Mouse (Mus musculus) heart, embryonic 14.5 days (tissue): ENCODE data around the gene Tyro3. TPM values are rescaled to one million over a fixed set of nuclear protein-coding genes. Genes with fewer than 3 reads are reported as not detected.

ENCODE experiments used
- ATAC-seq: fragments of 200-750 bp; cut with Nextera tagmentation; 2 replicates; pipeline ENCODE4 v1.8.0; 2017; ENCODE audit warnings: low read depth, moderate TSS enrichment; ENCODE audit not compliant: insufficient number of reproducible peaks, insufficient read depth, low FRiP score
- H3K27ac ChIP-seq, 2 experiments: fragments of 200-500 bp in 1 of 2; fragments of 300-500 bp in 1 of 2; sonication (generic) in 1 of 2; replicated peaks in 1 of 2; 2 replicates each; pipeline ENCODE4 v1.5.1; 2012 to 2014; ENCODE audit warnings: low read depth in 2 of 2, low read length in 2 of 2, control low read depth in 1 of 2, mild to moderate bottlenecking in 1 of 2, mixed read lengths in 1 of 2; ENCODE audit not compliant: control insufficient read depth in 1 of 2, insufficient read depth in 1 of 2
- H3K27me3 ChIP-seq: fragments of 300-500 bp; sonication (generic); 2 replicates; pipeline ENCODE4 v1.6.1; 2014; ENCODE audit warnings: mild to moderate bottlenecking, low read length, control low read depth; ENCODE audit not compliant: control insufficient read depth, insufficient read depth
- H3K36me3 ChIP-seq: fragments of 300-500 bp; sonication (generic); 2 replicates; pipeline ENCODE4 v1.6.1; 2014; ENCODE audit warnings: mild to moderate bottlenecking, control low read depth, low read length, mixed read lengths; ENCODE audit not compliant: control insufficient read depth, insufficient read depth
- H3K4me1 ChIP-seq, 2 experiments: fragments of 200-500 bp in 1 of 2; fragments of 300-500 bp in 1 of 2; sonication (generic) in 1 of 2; 2 replicates each; pipeline ENCODE4 v1.6.1; 2012 to 2014; ENCODE audit warnings: low read length in 2 of 2, control low read depth in 1 of 2, mixed read lengths in 1 of 2; ENCODE audit not compliant: control insufficient read depth in 2 of 2, insufficient read depth in 2 of 2
- H3K4me2 ChIP-seq: fragments of 300-500 bp; sonication (generic); 2 replicates; pipeline ENCODE4 v1.6.1; 2014; ENCODE audit warnings: mild to moderate bottlenecking, low read length
- H3K4me3 ChIP-seq, 2 experiments: fragments of 200-500 bp in 1 of 2; fragments of 300-500 bp in 1 of 2; sonication (generic) in 1 of 2; 2 replicates each; pipeline ENCODE4 v1.5.1; 2012 to 2014; ENCODE audit warnings: low read length in 2 of 2, mild to moderate bottlenecking in 2 of 2, control low read depth in 1 of 2, low read depth in 1 of 2, moderate library complexity in 1 of 2; ENCODE audit not compliant: control insufficient read depth in 1 of 2, insufficient read depth in 1 of 2
- H3K9ac ChIP-seq: fragments of 300-500 bp; sonication (generic); 2 replicates; pipeline ENCODE4 v1.6.1; 2014; ENCODE audit warnings: mild to moderate bottlenecking, low read length
- H3K9me3 ChIP-seq: fragments of 300-500 bp; sonication (generic); 2 replicates; pipeline ENCODE4 v1.6.1; 2016; ENCODE audit warnings: low read length, control low read depth; ENCODE audit not compliant: control insufficient read depth
- WGBS: fragments of 180-500 bp; shearing (Covaris S2); extraction: QIAGEN DNeasy Blood & Tissue Kit; methylation state at CpG from one replicate; pipeline ENCODE4 v1.1.7; 2014; 5-methylcytosine and 5-hydroxymethylcytosine counted together
- polyA plus RNA-seq: library from polyadenylated mRNA; unstranded; fragments of >200 nt; fragmentation: Nextera tagmentation; extraction: Ambion mirVana; gene quantifications from 2 replicates; pipeline ENCODE4 v1.2.1, GENCODE M21; 2014

The Tyro3 gene
- polyA plus RNA-seq, 1 experiment from 2014 or later, result 6.6 TPM

GRCm38 (mm10) chr2:119821136-119821535 is 23.6 kb downstream of the Tyro3 start:
- WGBS, result 86% methylated on average over 9 of the region's 9 CpGs
- Histone ChIP-seq H3K9me3 (no peaks in the 10 kb centered on the region), H3K27ac (no peak overlapping the region), H3K4me1 (peaks cover 0 to 8% of the 10 kb centered on the region in 2 experiments; a peak in 1 of 4 replicates), H3K4me2 (no peak overlapping the region), H3K27me3 (no peaks in the 10 kb centered on the region), H3K4me3 (no peak overlapping the region), H3K36me3 (peaks cover 3% of the 10 kb centered on the region; the same call in 1 of the 2 replicates), H3K9ac (no peak overlapping the region)
- no peak for ATAC-seq

GRCm38 (mm10) chr2:119830579-119830978 is 33.0 kb downstream of the Tyro3 start:
- WGBS, result 54% methylated on average over 2 of the region's 2 CpGs
- Histone ChIP-seq H3K4me3 (no peak overlapping the region), H3K9ac (no peak overlapping the region), H3K9me3 (no peaks in the 10 kb centered on the region), H3K4me2 (no peak overlapping the region), H3K27ac (no peak overlapping the region), H3K27me3 (no peaks in the 10 kb centered on the region), H3K36me3 (no peaks in the 10 kb centered on the region), H3K4me1 (no peaks in the 10 kb centered on the region)
- ATAC-seq, result no peak

- H3K4me1 ChIP-seq, result no peaks in the 10 kb centered on the region
- H3K36me3 ChIP-seq, result no peaks in the 10 kb centered on the region
- H3K4me2 ChIP-seq, result no peak overlapping the region
- no peak overlapping the region for H3K4me3 ChIP-seq
- ATAC-seq, result no peak
- WGBS, result 81% methylated on average over 4 of the region's 4 CpGs
- no peaks in the 10 kb centered on the region for H3K9me3 ChIP-seq
- no peak overlapping the region for H3K9ac ChIP-seq
- H3K27ac ChIP-seq, result no peak overlapping the region
- no peaks in the 10 kb centered on the region for H3K27me3 ChIP-seq
These were observed 36.7 kb downstream of the Tyro3 start for GRCm38 (mm10) chr2:119834231-119834630.

- Histone ChIP-seq H3K4me3 (no peak overlapping the region), H3K9ac (no peak overlapping the region), H3K4me2 (no peak overlapping the region), H3K27me3 (no peaks in the 10 kb centered on the region), H3K4me1 (peaks cover 5 to 6% of the 10 kb centered on the region in 2 experiments; a peak in 2 of 4 replicates), H3K9me3 (no peaks in the 10 kb centered on the region), H3K27ac (no peak overlapping the region), H3K36me3 (no peaks in the 10 kb centered on the region)
- ATAC-seq, result no peak
- WGBS, result 84% methylated on average over 7 of the region's 7 CpGs
These were observed 40.1 kb downstream of the Tyro3 start for GRCm38 (mm10) chr2:119837616-119838015.

GRCm38 (mm10) chr2:119838363-119839156 is 41.0 kb downstream of the Tyro3 start:
- Histone ChIP-seq H3K27me3 (no peaks in the 10 kb centered on the region), H3K9ac (no peak overlapping the region), H3K4me3 (no peak overlapping the region), H3K4me1 (peaks cover 5 to 6% of the 10 kb centered on the region in 2 experiments; a peak in 2 of 4 replicates), H3K9me3 (peaks cover 3% of the 10 kb centered on the region; the same call in 1 of the 2 replicates), H3K4me2 (no peak overlapping the region), H3K36me3 (no peaks in the 10 kb centered on the region), H3K27ac (no peak overlapping the region)
- ATAC-seq, result no peak
- WGBS, result 72% methylated on average over 11 of the region's 11 CpGs

GRCm38 (mm10) chr2:119840008-119840407 is 42.5 kb downstream of the Tyro3 start:
- no peaks in the 10 kb centered on the region for H3K36me3 ChIP-seq
- H3K9me3 ChIP-seq, result peaks cover 3% of the 10 kb centered on the region; the same call in 1 of the 2 replicates
- no peak overlapping the region for H3K4me3 ChIP-seq
- H3K4me1 ChIP-seq, result peaks cover 5 to 6% of the 10 kb centered on the region in 2 experiments; a peak in 2 of 4 replicates
- no peak for ATAC-seq
- no peak overlapping the region for H3K27ac ChIP-seq
- no peak overlapping the region for H3K4me2 ChIP-seq
- no peak overlapping the region for H3K9ac ChIP-seq
- no peaks in the 10 kb centered on the region for H3K27me3 ChIP-seq

GRCm38 (mm10) chr2:119842000-119842399 is 44.5 kb downstream of the Tyro3 start:
- WGBS, result 30% methylated on average over 6 of the region's 6 CpGs
- Histone ChIP-seq H3K9ac (no peak overlapping the region), H3K36me3 (no peaks in the 10 kb centered on the region), H3K27ac (no peak overlapping the region), H3K27me3 (no peaks in the 10 kb centered on the region), H3K4me1 (peaks cover 5 to 6% of the 10 kb centered on the region in 2 experiments; a peak in 2 of 4 replicates), H3K4me2 (no peak overlapping the region), H3K9me3 (peaks cover 3% of the 10 kb centered on the region; the same call in 1 of the 2 replicates), H3K4me3 (no peak overlapping the region)
- no peak for ATAC-seq
